Mouse (Mus musculus): ENCODE data around the gene Itgb4.

DNA sequence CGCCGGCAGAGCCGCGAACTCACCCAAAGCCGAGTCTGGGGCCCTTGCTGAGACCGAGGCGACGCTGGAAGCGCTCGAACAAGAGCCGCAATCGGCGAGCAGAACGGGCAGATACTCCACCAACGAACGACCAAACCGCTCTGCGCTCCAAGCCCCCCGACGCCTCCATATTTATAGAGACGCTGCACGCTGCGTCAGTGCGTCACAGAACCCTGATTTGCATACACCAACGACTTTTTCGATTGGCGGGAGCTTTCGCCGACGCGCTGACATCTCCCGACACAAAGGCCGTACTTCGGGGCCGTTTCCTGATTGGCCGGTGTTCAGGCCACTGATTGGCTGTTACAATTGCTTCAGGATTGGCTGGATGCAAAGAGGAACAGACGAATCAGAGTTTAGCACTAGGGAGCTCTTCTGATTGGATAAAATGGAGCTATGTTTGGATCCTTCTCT lies 49.9 kb downstream of the Itgb4 start:
- TF ChIP-seq CTCF (IDR thresholded peaks at IDR 0.05; ENCODE audit: borderline replicate concordance, insufficient read depth, low read length) = no peak
- peak; percentile 100 for TF ChIP-seq POLR2A (IDR thresholded peaks at IDR 0.05; ENCODE audit: low read depth, low read length)
